Mouse (Mus musculus) testis, adult 2 months (tissue): ENCODE measurements around the gene Mark2.

Experiments
- CTCF ChIP-seq: fragments of 200-500 bp; IDR thresholded peaks from 2 replicates; pipeline ENCODE4 v1.5.1; 2012; ENCODE audit warnings: low read depth, mild to moderate bottlenecking, inconsistent platforms, low read length, moderate library complexity; ENCODE audit not compliant: control insufficient read depth, insufficient read depth, insufficient replicate concordance
- POLR2A ChIP-seq: fragments of 200-500 bp; IDR thresholded peaks from 2 replicates; pipeline ENCODE4 v1.6.1; 2012; ENCODE audit warnings: low read depth, mild to moderate bottlenecking, inconsistent platforms, low read length, moderate library complexity; ENCODE audit not compliant: control insufficient read depth

- TF ChIP-seq CTCF (no peak), POLR2A (no peak)
Observed at GRCm38 (mm10) chr19:7307995-7308770, 33.5 kb downstream of the Mark2 start.
